Mouse (Mus musculus): ENCODE data around the gene Dpp6. TPM values are rescaled to one million over a fixed set of nuclear protein-coding genes. Genes with fewer than 3 reads are reported as not detected.

Dpp6 gene
- total and polyA plus RNA-seq, 3 experiments: 0.16 TPM; not detected in 2

- Histone ChIP-seq H3K9me3 (replicated peaks) (no peaks in the 10 kb centered on the region), H3K27me3 (ENCODE audit: insufficient read depth, low read length) (peaks cover 47% of the 10 kb centered on the region), H3K36me3 (replicated peaks) (no peaks in the 10 kb centered on the region), H3K4me1 (ENCODE audit: insufficient read depth, low read depth, low read length) (peaks cover 58% of the 10 kb centered on the region), H3K4me3 (ENCODE audit: low read depth, low read length) (peak overlapping the region; percentile 54; the same call in 1 of the 2 replicates)
- ATAC-seq (ENCODE audit: extremely low read depth, insufficient number of reproducible peaks, low FRiP score, poor library complexity, severe bottlenecking): peak; percentile 73
- TF ChIP-seq TAL1 (conservative IDR thresholded peaks at IDR 0.05; ENCODE audit: low read depth, low read length) (peak; percentile 76), GATA1 (IDR thresholded peaks at IDR 0.05; ENCODE audit: borderline replicate concordance, low read length) (no peak)
- DNase-seq (ENCODE audit: low spot score): peak; percentile 39
These were observed 891.2 kb downstream of the Dpp6 start for GRCm38 (mm10) chr5:27708209-27708608.

GRCm38 (mm10) chr5:27711461-27712192 is 894.6 kb downstream of the Dpp6 start:
- ATAC-seq (ENCODE audit: extremely low read depth, insufficient number of reproducible peaks, low FRiP score, poor library complexity, severe bottlenecking) (no peak), DNase-seq (ENCODE audit: low spot score) (no peak)
- peaks cover 55% of the 10 kb centered on the region for H3K27me3 ChIP-seq (ENCODE audit: insufficient read depth, low read length)
- H3K4me3 ChIP-seq (ENCODE audit: low read depth, low read length): no peak overlapping the region
- peaks cover 53% of the 10 kb centered on the region for H3K4me1 ChIP-seq (ENCODE audit: insufficient read depth, low read depth, low read length)
- TF ChIP-seq POLR2AphosphoS5 (IDR thresholded peaks at IDR 0.05; ENCODE audit: insufficient replicate concordance, low read depth, low read length) (no peak), GATA1 (IDR thresholded peaks at IDR 0.05; ENCODE audit: borderline replicate concordance, low read length) (no peak), GATA2 (IDR thresholded peaks at IDR 0.05; ENCODE audit: borderline replicate concordance, low read depth, low read length) (no peak), TAL1 (conservative IDR thresholded peaks at IDR 0.05; ENCODE audit: low read depth, low read length) (no peak), CTCF (IDR thresholded peaks at IDR 0.05; ENCODE audit: low read depth, low read length) (no peak)
- no peaks in the 10 kb centered on the region for H3K36me3 ChIP-seq (replicated peaks)
- no peaks in the 10 kb centered on the region for H3K9me3 ChIP-seq (replicated peaks)

GRCm38 (mm10) chr5:27714356-27714755 is 897.4 kb downstream of the Dpp6 start:
- DNase-seq (ENCODE audit: low spot score) (no peak), ATAC-seq (ENCODE audit: extremely low read depth, insufficient number of reproducible peaks, low FRiP score, poor library complexity, severe bottlenecking) (no peak)
- Histone ChIP-seq H3K36me3 (replicated peaks) (no peaks in the 10 kb centered on the region), H3K27me3 (ENCODE audit: insufficient read depth, low read length) (peaks cover 76% of the 10 kb centered on the region), H3K4me3 (ENCODE audit: low read depth, low read length) (no peak overlapping the region), H3K9me3 (replicated peaks) (no peaks in the 10 kb centered on the region), H3K4me1 (ENCODE audit: insufficient read depth, low read depth, low read length) (peaks cover 26% of the 10 kb centered on the region)
- TF ChIP-seq GATA2 (IDR thresholded peaks at IDR 0.05; ENCODE audit: borderline replicate concordance, low read depth, low read length): no peak
- no peak for TF ChIP-seq TAL1 (conservative IDR thresholded peaks at IDR 0.05; ENCODE audit: low read depth, low read length)
- no peak for TF ChIP-seq GATA1 (IDR thresholded peaks at IDR 0.05; ENCODE audit: borderline replicate concordance, low read length)
- no peak for TF ChIP-seq CTCF (IDR thresholded peaks at IDR 0.05; ENCODE audit: low read depth, low read length)
- TF ChIP-seq POLR2AphosphoS5 (IDR thresholded peaks at IDR 0.05; ENCODE audit: insufficient replicate concordance, low read depth, low read length): no peak

DNA sequence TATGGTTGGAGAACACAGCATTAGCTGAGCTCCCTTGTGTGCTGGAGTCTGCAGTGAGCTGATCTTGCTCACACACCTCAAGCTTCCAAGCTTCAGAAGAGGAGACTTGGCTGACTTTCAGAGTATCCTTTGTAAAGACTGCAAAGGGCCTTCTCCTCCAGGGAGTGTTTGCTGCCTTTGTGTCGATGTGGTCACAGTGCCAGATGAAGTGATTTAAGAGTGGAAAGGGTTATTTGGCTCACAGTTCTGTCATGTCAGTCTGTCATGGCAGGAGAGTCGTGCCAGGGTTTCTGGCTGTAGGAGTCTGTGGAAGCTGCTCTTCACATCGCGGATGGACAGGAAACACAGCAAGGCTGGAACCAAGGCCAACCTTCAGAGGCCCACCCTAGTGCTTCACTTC is 899.0 kb downstream of the Dpp6 start:
- Histone ChIP-seq H3K9me3 (replicated peaks) (no peaks in the 10 kb centered on the region), H3K4me1 (ENCODE audit: insufficient read depth, low read depth, low read length) (peaks cover 9% of the 10 kb centered on the region), H3K36me3 (replicated peaks) (no peaks in the 10 kb centered on the region), H3K4me3 (ENCODE audit: low read depth, low read length) (no peak overlapping the region), H3K27me3 (ENCODE audit: insufficient read depth, low read length) (peaks cover 69% of the 10 kb centered on the region)
- TF ChIP-seq CTCF (IDR thresholded peaks at IDR 0.05; ENCODE audit: low read depth, low read length): no peak
- TF ChIP-seq POLR2AphosphoS5 (IDR thresholded peaks at IDR 0.05; ENCODE audit: insufficient replicate concordance, low read depth, low read length): no peak
- TF ChIP-seq GATA1 (IDR thresholded peaks at IDR 0.05; ENCODE audit: borderline replicate concordance, low read length): no peak
- no peak for TF ChIP-seq TAL1 (conservative IDR thresholded peaks at IDR 0.05; ENCODE audit: low read depth, low read length)
- no peak for TF ChIP-seq GATA2 (IDR thresholded peaks at IDR 0.05; ENCODE audit: borderline replicate concordance, low read depth, low read length)
- no peak for DNase-seq (ENCODE audit: low spot score)
- no peak for ATAC-seq (ENCODE audit: extremely low read depth, insufficient number of reproducible peaks, low FRiP score, poor library complexity, severe bottlenecking)

GRCm38 (mm10) chr5:27717301-27717700 is 900.3 kb downstream of the Dpp6 start:
- TF ChIP-seq POLR2AphosphoS5 (IDR thresholded peaks at IDR 0.05; ENCODE audit: insufficient replicate concordance, low read depth, low read length): no peak
- TF ChIP-seq GATA1 (IDR thresholded peaks at IDR 0.05; ENCODE audit: borderline replicate concordance, low read length): no peak
- no peak for ATAC-seq (ENCODE audit: extremely low read depth, insufficient number of reproducible peaks, low FRiP score, poor library complexity, severe bottlenecking)

GRCm38 (mm10) chr5:27719311-27719710 is 902.3 kb downstream of the Dpp6 start:
- TF ChIP-seq GATA2 (IDR thresholded peaks at IDR 0.05; ENCODE audit: borderline replicate concordance, low read depth, low read length): no peak
- TF ChIP-seq CTCF (IDR thresholded peaks at IDR 0.05; ENCODE audit: low read depth, low read length): no peak
- no peak for TF ChIP-seq GATA1 (IDR thresholded peaks at IDR 0.05; ENCODE audit: borderline replicate concordance, low read length)
- no peak for TF ChIP-seq POLR2AphosphoS5 (IDR thresholded peaks at IDR 0.05; ENCODE audit: insufficient replicate concordance, low read depth, low read length)
- no peak for TF ChIP-seq TAL1 (conservative IDR thresholded peaks at IDR 0.05; ENCODE audit: low read depth, low read length)
- DNase-seq (ENCODE audit: low spot score) (no peak), ATAC-seq (ENCODE audit: extremely low read depth, insufficient number of reproducible peaks, low FRiP score, poor library complexity, severe bottlenecking) (no peak)
- no peaks in the 10 kb centered on the region; the same call in 1 of the 2 replicates for H3K4me1 ChIP-seq (ENCODE audit: insufficient read depth, low read depth, low read length)
- H3K4me3 ChIP-seq (ENCODE audit: low read depth, low read length): no peak overlapping the region
- no peaks in the 10 kb centered on the region for H3K36me3 ChIP-seq (replicated peaks)
- H3K27me3 ChIP-seq (ENCODE audit: insufficient read depth, low read length): peaks cover 66% of the 10 kb centered on the region
- H3K9me3 ChIP-seq (replicated peaks): no peaks in the 10 kb centered on the region

More at GRCm38 (mm10) chr5:27717301-27717700, 900.3 kb downstream of the Dpp6 start:
- Histone ChIP-seq H3K9me3 (replicated peaks) (no peaks in the 10 kb centered on the region), H3K4me3 (ENCODE audit: low read depth, low read length) (no peak overlapping the region), H3K4me1 (ENCODE audit: insufficient read depth, low read depth, low read length) (no peaks in the 10 kb centered on the region; the same call in 1 of the 2 replicates), H3K27me3 (ENCODE audit: insufficient read depth, low read length) (peaks cover 59% of the 10 kb centered on the region), H3K36me3 (replicated peaks) (no peaks in the 10 kb centered on the region)
- DNase-seq (ENCODE audit: low spot score): no peak

All from G1E (cell line).